Mouse (Mus musculus) mesoderm, embryonic 11.5 days (tissue): ENCODE measurements around the gene Toe1.
"Not testable (repeated sequence)": the region's sequence is repeated elsewhere in the genome, so short reads cannot be mapped to it uniquely, and the experiment has no call there.

Source experiments
- DNase-seq: peaks from one replicate; pipeline ENCODE4 v3.0.0-alpha.2; 2012; ENCODE audit warnings: low read depth, low spot score

Toe1 gene

DNA sequence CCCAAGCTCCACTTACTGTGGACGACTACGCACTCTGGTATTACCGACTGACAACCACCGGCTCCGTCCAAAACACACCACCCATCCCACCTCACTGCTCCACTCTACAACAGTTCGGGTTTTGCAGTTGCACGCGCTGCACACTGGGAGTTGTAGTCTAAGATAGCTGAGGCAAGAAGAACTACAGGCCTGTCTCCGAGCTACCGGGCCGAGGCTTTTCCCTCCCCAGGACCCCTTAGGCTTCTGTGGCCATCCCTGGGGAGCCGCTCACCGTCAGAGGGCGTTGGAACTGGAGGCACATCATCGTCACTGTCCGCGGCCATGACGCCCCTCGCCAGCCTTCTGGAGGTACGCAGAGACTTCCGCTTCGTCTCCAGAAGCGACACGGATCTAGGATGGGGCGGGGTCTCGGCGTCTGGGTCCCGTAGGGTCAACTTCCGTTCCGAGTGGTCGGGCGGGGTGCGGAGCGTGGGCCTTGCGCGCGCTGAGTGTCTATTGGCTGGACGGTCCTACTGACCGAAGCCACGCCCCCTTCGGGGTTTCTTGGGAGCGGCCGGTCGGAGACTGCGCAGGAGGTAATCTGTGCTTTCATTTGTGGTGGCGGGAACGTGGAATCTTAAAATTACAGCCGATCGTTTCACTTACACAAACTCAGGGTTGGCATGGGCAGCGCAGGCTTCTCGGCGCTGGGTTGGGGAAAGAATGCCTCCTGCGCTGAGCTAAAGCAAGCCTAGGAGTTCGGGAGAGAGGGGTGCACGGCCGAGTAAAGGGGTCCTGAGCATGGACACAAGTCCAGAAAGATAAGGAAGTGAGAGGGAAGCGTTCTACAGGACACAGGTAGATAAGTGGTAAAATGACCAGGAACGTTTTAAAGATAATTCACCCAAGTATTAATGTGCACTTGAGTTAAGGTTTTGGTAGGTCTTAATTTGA lies at the start of gene Toe1, which contains the start of gene Mutyh:
Gene Toe1, minus strand, starts transcription at position 444 of the 933 bp plus-strand sequence.
Gene Mutyh, plus strand, starts transcription at position 527 of the 933 bp plus-strand sequence.
- DNase-seq = peak; percentile 98

DNA sequence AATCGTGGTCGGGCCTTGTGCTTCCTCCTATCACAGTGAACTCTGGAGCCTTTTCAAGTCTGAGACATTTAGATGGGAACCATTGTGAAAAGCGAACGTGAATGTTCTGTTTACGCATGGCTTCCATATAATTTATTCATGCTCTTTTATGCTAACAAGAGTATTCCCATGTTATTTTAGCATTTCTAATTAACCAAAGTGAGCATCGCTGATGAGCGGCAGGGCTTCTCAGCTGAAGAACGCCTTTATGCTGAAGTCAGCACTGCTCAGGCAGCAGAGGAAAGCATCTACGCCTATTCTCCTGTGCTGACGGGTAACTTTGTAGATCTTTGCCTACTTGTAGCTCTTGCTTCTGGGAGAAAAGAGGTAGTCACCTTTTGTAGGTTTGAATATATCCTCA lies 49.8 kb upstream of the Toe1 start:
- DNase-seq = no peak

DNA sequence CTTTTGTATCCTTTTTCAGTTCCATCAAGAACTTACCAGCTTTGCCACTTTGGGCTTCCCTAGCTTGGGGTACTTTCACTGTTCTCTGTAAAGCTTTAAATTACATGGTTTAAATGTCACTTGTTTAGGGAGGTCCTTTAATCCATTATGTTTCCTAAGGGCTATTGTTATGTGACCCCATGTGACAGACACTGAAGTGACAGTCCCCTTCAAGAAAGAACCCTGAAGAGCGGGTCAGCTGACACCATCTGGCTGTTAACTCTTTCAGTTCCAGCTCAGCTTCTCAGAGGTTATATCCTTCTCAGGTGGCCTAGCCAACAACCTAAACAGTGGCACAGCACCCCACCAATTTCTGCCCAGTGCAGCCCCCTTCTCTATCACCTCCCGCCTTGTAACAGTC lies 46.8 kb upstream of the Toe1 start:
- DNase-seq = peak; percentile 24

DNA sequence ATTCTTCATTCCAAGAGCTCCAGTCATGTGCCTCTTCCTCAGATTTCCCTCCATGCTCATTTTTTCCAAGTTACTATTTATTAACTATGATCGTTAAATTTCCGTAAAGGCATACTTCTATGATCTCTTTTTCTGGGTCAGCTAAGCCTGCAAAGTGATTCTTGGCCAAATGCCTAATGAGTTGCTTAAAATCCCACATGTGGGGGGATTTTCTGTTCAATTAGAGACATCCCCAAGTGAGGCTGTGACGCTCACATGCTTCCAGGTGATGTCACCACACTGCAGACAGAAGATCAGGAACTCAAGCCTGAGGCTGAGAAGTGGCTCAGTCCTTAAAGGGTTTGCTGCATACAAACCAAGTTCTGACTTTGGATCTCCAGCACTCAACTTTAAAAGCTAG lies 42.5 kb upstream of the Toe1 start:
- no peak for DNase-seq

DNA sequence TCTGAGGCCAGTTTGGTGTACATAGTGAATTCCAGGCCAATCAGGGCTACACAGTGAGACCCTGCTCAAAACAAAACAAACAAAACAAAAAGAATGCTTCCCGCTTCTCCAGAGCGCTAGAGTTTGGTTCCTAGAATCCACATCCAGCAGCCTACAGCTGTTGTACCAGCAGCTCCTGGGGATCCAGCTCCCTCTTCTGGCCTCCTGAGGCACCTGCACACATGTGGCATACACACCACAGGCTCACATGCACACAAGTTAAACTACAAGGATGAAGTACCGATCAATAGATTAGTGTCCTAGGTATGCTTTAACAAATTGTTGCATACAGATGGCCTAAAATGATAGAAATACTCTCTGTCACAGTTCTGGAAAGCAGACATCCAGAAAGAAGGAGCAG lies 36.9 kb upstream of the Toe1 start:
- DNase-seq = no peak

DNA sequence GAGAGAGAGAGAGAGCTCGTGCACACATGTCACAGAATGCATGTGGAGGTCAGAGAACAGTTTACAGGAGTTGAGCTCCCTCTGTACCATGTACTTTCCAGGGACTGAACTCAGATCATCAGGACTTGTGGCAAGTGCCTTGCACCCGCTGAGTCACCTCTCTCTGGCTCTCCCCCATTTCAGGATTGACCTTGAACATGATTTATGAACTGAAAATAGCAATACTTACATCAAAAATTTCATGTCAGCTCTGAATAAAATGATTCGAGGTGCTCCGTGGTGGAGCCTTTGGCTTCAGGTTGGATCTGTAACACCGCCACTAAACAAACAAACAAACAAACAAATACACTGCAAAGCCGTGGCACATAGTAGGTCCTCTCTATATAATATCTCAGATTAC lies 33.4 kb upstream of the Toe1 start:
- no peak for DNase-seq

DNA sequence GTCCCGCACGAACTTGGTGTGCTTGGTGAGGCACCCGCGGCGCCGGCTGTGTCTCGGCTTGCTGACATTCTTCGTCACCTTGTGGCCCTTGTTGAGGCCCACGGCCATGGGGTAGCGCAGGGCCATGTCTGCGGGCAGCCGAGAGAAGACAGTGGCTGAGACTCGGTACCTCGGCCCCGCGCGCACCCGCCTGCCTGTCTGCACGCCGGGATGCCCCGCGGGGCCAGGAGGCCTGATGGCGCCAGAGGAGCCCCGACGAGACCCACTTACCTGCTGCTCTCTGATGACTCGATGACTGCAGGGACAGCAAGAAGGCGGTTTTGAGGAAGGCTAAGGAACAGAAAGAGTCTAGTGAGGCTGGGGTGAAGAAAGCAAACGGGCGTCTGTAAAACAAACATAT lies 32.7 kb upstream of the Toe1 start:
- not testable (repeated sequence) for DNase-seq

DNA sequence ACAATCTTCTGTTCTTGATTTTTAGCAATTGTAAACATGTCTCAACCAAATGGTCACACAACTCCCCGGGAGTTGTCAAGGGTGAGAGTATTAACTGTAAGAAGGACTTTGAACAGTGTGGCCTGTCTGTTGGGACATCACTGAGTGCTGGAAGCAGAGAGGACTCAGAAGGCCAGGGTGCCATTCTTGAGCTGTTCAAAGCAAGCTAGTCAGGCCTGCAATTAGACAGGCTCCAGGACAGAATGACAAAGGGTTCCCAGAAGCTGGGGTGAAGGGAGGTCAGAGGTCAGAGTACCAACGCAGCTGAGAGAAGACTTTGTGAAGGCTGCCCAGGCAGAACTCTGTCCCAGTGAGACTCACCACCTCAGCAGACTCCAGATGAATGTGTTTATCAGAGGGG lies 31.6 kb upstream of the Toe1 start:
- DNase-seq = no peak

DNA sequence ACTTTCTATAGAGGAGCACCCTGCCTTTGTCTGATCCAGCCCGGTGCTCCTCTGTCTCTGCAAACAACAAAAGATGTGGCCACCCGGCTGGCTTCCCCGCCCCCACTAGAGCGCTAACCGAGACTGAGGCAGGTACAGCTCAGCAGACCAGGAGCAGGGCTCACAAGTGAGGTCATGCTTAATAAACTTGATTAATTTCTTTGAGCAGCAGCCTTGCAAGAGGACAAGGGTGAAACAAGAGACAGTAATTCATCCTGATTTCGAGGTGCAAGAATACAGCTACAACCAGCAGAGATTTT lies 22.6 kb upstream of the Toe1 start:
- DNase-seq = peak; percentile 68

DNA sequence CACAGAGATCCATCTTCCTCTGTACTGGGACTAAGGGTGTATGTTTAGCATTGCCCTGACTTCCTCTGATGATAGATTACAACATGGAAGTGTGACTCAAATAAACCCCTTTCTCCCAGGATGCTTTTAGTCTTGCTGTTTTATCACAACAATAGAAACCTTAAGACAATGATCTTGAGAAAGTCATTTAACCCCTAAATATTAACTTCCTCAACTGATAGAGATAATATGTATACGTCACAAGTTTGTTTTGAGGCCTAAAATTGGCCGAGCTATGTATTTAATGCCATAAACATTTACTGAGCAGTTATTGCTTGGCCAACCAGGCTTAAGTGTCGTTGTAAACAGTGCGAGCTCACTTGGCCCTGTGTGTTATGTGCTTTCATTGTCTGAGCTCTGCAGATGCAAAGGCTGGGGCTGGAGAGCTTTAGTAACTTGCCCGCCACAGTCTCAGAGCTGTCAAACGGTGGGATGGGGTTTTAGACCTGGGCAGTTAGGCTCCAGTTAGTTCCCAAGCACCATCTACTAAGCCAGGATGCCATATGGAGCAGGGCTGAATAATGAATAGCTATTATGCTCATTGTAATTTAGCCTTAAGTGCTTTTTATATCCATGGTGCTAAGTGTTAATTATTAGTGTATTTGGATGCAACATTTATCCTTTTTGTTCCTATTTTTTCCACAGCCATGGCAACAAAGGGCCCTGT lies 22.1 kb upstream of the Toe1 start:
- no peak for DNase-seq

DNA sequence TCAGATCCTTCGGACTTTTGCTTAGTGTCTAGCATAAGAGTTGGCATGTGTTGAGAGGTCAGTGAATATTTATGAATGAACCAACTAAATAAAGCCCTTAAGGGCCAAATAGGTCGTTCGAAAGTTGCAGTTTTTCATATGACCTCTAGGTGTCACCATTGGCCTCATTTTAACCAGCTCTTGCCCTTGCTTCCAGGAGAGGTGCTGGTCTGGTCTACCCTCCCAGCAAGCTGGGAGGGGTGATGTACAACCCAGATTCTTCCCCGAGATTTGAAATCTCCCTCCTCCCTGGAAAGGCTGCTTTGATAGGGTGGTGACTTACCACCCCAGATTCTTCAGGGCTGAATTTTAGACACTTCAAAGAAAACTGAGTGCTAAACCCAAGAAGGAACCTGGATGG lies 20.4 kb upstream of the Toe1 start:
- peak; percentile 88 for DNase-seq

DNA sequence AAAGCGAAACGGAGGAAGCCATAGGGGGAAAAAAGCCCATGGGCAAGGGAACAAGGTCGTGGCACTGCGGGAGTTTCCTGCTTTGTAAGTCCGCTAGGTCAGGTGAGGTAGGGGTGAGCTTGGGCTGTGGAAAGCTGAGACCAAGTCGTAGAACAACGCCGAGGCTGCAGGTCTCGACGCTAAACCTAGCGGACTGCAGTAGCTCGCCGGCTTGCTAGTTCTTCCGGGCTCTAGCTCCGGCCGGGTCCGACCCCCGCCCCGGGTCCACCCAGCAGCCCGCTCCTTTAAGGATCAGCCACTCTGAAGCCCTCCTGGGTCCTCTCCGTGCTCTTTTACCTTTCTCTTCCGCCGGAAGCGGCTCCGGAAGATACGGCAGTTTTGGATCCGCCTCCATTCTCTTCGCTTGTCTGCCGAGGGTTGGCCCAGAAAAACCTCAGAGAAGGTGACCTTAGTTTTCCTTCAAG lies 17.1 kb upstream of the Toe1 start:
- DNase-seq = peak; percentile 56

DNA sequence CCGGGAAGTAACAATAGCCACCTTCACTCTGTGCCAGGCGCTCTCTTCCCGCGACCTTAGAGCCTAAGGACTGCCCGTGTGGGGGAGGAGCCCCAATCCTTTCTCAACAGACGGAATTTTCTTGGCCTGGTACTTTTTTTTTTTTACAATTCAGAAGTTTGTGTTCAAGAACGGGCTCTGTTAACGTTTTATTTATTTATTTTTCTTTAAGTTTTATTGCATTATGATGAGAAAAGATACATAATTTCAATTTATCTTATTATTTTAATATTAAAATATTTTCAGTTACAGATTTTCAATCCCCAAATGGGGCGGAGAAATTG lies 14.2 kb upstream of the Toe1 start, which contains the start of gene Hpdl:
Gene Hpdl, minus strand, starts transcription at position 14 of the 323 bp plus-strand sequence.
- no peak for DNase-seq

DNA sequence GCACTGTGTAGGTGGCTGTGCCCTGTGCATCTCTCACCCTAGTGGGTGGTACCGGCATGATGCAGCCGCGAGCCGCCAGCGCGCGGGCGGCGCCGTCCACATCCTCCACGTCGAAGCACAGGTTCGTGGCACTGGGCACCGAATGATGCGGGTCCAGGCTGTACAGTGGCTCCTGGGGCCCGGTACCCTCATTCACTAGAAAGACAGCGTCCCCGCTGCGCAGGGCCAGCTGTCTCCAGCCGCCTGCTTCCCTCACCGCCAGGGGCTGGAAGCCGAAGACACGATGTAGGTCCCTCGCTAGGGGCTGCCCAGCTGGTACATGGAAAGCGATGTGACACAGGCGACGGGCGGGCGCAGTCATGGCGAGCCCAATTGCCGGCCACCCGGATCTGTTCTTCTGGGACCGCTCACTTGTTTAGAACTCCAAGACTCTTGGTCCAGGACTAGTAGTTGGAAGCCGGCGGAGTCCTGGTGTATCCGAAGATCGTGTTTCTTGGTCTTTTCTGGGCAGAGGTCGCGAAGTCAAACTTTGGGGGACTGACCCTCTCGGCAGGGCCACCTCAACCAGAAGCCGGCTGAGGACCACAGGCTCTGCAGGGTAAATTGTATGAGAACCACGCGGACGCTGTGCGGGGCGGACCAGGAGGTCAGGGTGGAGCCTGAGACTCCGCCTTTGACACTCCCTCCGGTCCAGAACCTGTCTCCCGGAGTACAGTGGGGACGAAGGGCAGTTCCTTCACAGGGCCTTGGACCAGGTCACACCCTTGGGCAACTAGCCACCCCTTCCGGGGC lies 13.7 kb upstream of the Toe1 start:
- peak; percentile 63 for DNase-seq

DNA sequence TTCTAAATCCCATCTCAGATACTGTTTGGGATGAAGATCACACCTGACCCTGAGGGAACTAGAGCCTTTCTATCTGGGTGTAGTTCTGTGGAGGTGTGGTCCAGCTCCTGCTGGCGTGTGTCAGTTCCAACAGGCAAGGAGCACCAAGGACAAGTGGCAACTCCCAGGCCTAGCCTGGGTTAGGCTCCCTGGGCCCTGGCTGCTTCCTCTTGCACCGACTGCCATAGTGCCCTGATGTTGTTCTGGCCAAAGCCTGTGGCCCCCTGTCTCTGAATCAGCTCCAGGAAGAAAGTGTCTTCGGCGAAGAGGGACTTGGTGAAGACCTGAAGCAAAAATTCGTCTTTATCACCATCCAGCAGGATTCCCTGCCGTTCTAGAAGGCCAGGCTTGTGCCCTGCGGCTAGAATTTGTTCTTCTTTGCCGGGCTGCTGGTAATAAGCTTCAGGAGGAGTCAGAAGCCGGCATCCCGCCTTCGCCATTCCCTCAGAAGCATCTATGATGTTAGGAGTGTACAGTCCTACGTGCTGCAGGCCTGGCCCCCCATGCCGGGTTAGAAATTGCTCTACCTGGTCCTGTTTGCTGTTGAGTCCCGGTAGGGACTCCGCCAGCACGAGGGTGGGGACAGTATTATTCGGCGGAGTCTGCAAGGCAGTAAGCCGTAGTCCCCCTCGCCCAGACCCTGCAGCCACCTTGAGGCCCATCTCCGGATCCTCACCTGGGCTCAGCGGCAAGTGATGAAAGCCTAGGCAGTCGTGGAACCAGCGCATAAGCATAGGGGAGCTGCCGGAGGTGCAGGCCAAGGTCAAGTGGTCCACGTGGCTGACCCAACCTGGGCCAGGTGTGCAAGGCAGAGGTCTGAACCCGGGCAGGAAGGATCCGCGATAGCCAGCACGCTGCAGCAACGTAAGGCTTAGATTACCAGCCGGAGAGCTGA lies 12.8 kb upstream of the Toe1 start:
- DNase-seq = no peak

DNA sequence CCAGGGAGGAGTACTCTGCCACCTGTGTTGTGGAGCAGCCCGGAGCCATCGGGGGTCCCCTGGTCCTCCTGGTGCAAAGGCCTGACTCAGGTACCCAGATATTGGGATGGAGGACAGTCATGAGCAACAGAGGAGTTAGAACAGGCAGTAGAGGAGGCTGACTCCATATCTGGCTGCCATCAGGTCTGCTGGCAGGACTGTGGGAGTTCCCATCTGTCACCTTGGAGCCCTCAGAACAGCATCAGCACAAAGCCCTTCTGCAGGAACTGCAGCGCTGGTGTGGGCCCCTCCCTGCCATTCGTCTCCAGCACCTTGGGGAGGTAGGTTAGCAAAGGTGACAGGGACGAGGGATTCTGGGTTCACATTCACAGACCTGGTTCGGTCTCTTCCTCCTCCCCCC lies 10.0 kb upstream of the Toe1 start:
- DNase-seq = no peak

DNA sequence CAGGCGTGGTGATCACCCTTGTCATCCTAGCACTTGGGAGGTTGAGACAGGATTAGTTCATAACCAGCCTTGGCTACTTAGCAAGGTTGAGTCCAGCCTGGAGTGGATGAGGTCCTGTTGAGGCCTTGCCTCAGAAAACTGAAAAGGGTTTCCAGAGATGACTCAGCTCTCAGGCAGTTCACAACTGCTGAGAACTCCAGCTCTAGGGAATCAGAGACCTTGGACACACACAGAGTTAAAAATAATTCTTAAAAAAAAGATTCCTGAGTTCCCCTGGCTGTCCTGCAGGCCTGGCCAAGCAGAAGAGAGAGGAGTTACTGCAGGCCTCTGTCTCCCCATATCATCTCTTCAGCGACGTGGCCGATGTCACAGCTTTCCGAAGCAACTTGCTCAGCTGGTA lies 7.8 kb upstream of the Toe1 start:
- no peak for DNase-seq

DNA sequence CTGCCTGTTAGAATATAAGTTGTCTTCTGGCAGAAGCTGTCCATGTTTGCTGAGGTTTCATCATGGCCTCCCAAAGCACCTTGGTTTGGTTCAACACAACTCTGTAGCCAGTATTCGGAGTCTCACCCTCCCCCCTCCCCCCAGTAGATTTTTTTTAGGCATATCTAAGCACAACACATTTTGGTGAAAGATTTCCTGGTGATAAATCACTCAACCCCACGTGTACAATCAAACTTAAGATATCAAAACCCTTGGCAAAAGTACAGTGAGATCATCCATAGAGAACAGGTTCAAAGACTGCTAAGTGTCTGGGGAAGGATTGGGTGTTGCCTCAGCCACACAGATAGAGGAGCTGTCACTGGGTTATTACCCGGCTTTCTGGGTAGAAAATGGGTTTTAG lies 3.6 kb upstream of the Toe1 start:
- no peak for DNase-seq

DNA sequence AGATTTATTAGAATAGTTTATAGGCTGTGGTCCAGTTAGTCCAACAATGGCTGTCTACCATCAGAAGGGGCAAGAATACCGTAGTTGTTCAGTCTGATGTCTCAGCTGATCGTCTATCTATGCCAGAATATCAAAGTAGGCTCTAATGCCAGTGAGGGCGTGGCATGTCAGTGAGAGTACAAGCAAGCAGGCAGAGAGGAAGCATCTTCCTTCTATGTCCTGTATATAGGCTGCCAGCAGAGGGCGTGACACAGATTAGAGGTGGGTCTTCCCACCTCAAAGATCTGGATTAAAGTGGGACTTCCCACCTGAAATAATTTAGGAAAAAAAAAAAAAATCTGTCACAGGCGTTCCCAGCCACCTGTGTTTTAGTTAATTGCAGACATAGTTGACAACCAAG lies 7.5 kb downstream of the Toe1 start:
- DNase-seq = peak; percentile 41

DNA sequence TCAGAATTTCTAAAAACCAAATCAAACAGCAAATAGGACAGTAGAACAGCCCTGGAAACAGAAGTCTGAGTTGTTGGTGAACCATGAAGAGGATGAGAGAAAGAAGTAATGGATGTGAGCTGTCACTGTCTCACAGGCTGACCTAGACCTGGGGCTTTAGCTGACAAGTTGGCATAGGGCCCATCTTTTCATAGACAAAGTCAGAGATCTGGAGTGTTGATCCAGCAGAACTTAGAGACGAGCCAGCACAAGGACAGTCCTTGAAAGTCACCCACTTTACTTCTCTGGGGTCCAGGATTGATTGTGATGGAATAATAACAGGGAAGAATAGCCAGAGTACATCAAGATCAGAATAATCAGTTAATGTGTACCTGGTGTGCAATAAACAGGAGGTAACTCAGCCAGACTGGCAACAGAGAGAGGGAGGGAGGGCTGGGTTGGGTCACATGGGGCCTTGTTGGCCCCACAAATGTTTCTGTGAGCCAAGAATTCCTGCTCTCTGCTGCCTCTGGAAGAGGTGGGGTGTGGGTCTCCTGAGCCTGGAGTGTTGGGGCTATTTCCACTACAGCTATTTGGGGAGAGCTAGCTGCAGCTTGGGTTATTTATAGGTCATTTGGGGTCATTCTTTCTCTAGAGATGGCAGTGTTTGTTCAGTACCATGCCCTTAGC lies 10.9 kb downstream of the Toe1 start:
- DNase-seq = no peak

DNA sequence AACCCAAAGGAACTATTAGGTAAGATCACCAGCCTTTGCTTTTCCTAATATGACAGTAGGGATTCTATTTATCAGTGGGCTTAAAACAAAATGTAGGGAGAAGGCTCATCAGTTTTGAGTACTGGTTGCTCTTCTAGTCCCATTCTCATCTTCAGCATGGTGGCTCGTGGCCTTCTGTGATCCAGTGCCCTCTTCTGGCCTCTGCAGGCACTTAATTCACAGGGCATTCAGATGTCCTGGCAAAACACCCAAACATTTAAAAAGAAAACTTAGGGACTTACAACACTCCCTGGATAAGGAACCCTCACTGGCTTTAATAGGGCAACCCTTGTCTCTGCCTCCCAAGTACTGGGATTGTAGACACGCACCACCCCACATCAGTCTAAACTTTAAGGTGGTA lies 13.2 kb downstream of the Toe1 start:
- no peak for DNase-seq
